Mouse (Mus musculus) small intestine, adult 2 months (tissue): Measurements from ENCODE around the gene Slc13a1.

ENCODE experiments used
- CTCF ChIP-seq: fragments of 200-500 bp; IDR thresholded peaks from 2 replicates; pipeline ENCODE4 v1.5.1; 2012; ENCODE audit warnings: low read depth, mild to moderate bottlenecking, control low read depth, inconsistent platforms, low read length, moderate library complexity, mixed read lengths; ENCODE audit not compliant: insufficient replicate concordance, insufficient read length; ENCODE audit errors: extremely low read depth
- POLR2A ChIP-seq: fragments of 200-500 bp; IDR thresholded peaks from 2 replicates; pipeline ENCODE4 v1.6.1; 2012; ENCODE audit warnings: low read depth, mild to moderate bottlenecking, control low read depth, inconsistent platforms, low read length, moderate library complexity

DNA sequence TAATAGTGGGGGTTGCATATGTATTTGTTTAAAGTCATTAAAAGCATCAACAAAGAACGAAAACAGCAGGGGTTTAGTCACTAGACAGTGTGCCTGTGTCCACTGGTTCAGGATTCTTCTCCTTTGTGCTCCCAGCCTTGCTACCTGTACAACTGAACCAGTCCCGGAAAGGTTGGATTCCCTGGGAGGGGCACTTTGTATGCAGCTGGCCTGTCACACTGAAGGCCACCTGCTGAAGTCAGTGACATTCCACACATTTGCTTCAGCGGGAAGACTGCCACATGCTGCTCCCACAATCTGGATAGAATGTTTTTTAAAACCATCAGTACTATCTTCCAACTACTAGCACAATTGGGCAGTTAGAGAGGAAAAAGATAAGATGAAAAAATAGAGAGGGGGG is 61.7 kb downstream of the Slc13a1 start:
- TF ChIP-seq CTCF (no peak), POLR2A (no peak)
